Mouse (Mus musculus) neural tube, embryonic 15.5 days (tissue): ENCODE measurements at regions not wholly inside any gene's neighbourhood (a gene's known extent, or its start where the extent isn't known, plus 50 kb on each side); places are given as distances from the start of the nearest gene placed in this dataset.

Experiments used
- ATAC-seq: fragments of 200-750 bp; cut with Nextera tagmentation; 2 replicates; pipeline ENCODE4 v1.8.0; 2017; ENCODE audit warnings: mild to moderate bottlenecking, moderate TSS enrichment, moderate library complexity; ENCODE audit not compliant: low FRiP score
- H3K27ac ChIP-seq: fragments of 300-500 bp; sonication (generic); replicated peaks from 2 replicates; pipeline ENCODE4 v1.5.1; 2015; ENCODE audit warnings: mild to moderate bottlenecking, inconsistent platforms
- H3K27me3 ChIP-seq: fragments of 300-500 bp; sonication (generic); replicated peaks from 2 replicates; pipeline ENCODE4 v1.6.1; 2015; ENCODE audit warnings: inconsistent platforms
- H3K36me3 ChIP-seq: fragments of 300-500 bp; sonication (generic); 2 replicates; pipeline ENCODE4 v1.6.1; 2015; ENCODE audit warnings: inconsistent platforms
- H3K4me1 ChIP-seq: fragments of 300-500 bp; sonication (generic); 2 replicates; pipeline ENCODE4 v1.6.1; 2015; ENCODE audit warnings: inconsistent platforms
- H3K4me2 ChIP-seq: fragments of 300-500 bp; sonication (generic); 2 replicates; pipeline ENCODE4 v1.6.1; 2015; ENCODE audit warnings: inconsistent platforms, mild to moderate bottlenecking, moderate library complexity
- H3K4me3 ChIP-seq: fragments of 300-500 bp; sonication (generic); replicated peaks from 2 replicates; pipeline ENCODE4 v1.5.1; 2015; ENCODE audit warnings: mild to moderate bottlenecking, inconsistent platforms
- H3K9ac ChIP-seq: fragments of 300-500 bp; sonication (generic); replicated peaks from 2 replicates; pipeline ENCODE4 v1.6.1; 2015; ENCODE audit warnings: mild to moderate bottlenecking, inconsistent platforms
- H3K9me3 ChIP-seq: fragments of 300-500 bp; sonication (generic); replicated peaks from 2 replicates; pipeline ENCODE4 v1.6.1; 2016; ENCODE audit warnings: inconsistent platforms
- WGBS: fragments of 180-500 bp; shearing (Covaris S2); methylation state at CpG from one replicate; pipeline ENCODE4 v1.1.7; 2015; ENCODE audit warnings: mixed read lengths; 5-methylcytosine and 5-hydroxymethylcytosine counted together

DNA sequence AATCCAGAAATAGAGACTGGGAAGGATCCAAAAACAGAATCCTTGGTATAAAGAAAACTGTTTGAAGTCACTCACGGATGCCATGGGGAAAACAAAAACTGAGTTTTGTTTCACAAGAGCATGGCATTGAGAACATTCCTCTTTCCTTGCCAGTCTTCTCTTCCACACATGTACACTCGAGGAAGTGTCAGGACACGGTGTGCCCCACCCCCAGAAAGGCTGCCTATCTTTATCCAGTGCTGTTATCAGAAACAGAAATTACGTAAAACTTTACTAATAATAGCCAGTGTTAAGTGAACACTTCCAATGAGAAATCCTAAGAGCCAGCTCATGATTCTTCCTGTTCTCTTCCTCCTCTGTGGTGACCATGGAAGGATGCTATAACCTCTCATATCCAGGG, 172.7 kb upstream of the Gm11114 start:
- no peak overlapping the region for H3K9ac ChIP-seq
- H3K27me3 ChIP-seq, result no peaks in the 10 kb centered on the region
- H3K4me3 ChIP-seq, result no peak overlapping the region
- H3K9me3 ChIP-seq, result no peaks in the 10 kb centered on the region
- no peak overlapping the region for H3K4me2 ChIP-seq
- 92% methylated on average over 4 of the region's 4 CpGs for WGBS
- H3K4me1 ChIP-seq, result no peaks in the 10 kb centered on the region
- ATAC-seq, result no peak
- no peak overlapping the region for H3K27ac ChIP-seq
- no peaks in the 10 kb centered on the region for H3K36me3 ChIP-seq

DNA sequence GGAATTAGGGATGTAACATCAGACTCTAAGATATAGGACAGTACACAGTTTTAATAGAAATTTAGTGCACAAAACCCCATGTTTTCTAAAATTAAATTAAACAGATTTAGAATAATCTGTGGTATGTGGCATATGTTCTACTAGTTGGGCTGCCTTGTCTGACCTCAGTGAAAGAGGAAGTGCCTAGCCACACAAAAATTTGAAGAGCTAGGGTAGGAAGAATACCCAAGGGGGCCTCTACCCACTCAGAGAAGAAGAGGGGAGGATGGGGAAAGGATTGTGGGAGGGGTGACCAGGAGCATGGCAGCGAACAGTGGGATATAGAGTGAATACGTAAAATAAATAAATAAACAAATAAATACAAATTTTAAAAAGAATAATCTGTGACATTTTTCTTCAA, 168.2 kb upstream of the Gm11114 start:
- ATAC-seq, result no peak
- H3K4me1 ChIP-seq, result no peaks in the 10 kb centered on the region
- H3K4me2 ChIP-seq, result no peak overlapping the region
- no peaks in the 10 kb centered on the region for H3K9me3 ChIP-seq
- H3K4me3 ChIP-seq, result no peak overlapping the region
- H3K36me3 ChIP-seq, result no peaks in the 10 kb centered on the region
- 90% methylated on average over 2 of the region's 2 CpGs for WGBS
- no peak overlapping the region for H3K9ac ChIP-seq
- H3K27me3 ChIP-seq, result no peaks in the 10 kb centered on the region
- H3K27ac ChIP-seq, result no peak overlapping the region

DNA sequence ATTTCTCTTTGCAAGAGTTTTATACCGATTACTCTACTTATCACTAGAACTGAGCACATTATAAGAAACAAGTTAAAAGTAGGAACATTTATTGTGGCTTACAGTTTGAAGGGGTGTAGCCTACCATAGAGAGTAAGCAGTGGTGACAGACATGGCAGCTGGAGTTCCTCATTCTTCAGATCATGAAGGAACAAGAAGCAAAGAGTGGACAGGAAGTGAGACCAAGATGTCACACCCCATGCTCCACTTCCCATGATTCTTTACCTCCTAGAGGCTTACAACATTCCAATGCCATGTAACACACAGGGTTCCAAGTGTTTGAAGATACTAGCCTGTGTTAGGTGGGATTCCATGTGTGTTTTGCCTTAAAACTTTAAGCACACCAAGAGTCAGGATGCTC, 146.9 kb upstream of the Gm11114 start:
- WGBS, result 96% methylated on average over 1 of the region's 1 CpGs
- no peaks in the 10 kb centered on the region for H3K4me1 ChIP-seq
- ATAC-seq, result no peak
- H3K27ac ChIP-seq, result no peak overlapping the region
- H3K9ac ChIP-seq, result no peak overlapping the region
- no peak overlapping the region for H3K4me2 ChIP-seq
- no peaks in the 10 kb centered on the region for H3K27me3 ChIP-seq
- no peaks in the 10 kb centered on the region for H3K36me3 ChIP-seq
- H3K4me3 ChIP-seq, result no peak overlapping the region
- H3K9me3 ChIP-seq, result no peaks in the 10 kb centered on the region

DNA sequence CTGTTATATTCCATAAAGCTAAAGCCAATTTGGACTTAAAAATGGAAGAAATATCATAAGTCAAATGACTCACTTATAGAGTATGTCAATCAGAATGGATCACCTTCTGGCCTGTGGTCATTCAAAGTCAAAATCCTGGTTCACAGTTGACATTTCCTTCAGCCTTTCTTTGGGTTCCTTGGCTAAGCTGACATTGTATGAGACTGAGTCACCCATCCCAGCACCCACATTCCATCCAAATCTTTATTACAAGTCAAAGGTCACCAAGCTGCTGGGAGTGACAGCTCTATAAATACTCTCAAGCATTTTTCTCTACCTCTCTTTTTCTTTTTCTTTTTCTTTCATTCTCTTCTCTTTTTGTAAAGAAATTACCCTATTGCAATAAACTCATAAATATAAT, 145.3 kb upstream of the Gm11114 start:
- H3K4me1 ChIP-seq, result no peaks in the 10 kb centered on the region
- no peak overlapping the region for H3K27ac ChIP-seq
- no peak overlapping the region for H3K4me3 ChIP-seq
- ATAC-seq, result no peak
- no peak overlapping the region for H3K9ac ChIP-seq
- H3K27me3 ChIP-seq, result no peaks in the 10 kb centered on the region
- H3K9me3 ChIP-seq, result no peaks in the 10 kb centered on the region
- no peak overlapping the region for H3K4me2 ChIP-seq
- no peaks in the 10 kb centered on the region for H3K36me3 ChIP-seq

DNA sequence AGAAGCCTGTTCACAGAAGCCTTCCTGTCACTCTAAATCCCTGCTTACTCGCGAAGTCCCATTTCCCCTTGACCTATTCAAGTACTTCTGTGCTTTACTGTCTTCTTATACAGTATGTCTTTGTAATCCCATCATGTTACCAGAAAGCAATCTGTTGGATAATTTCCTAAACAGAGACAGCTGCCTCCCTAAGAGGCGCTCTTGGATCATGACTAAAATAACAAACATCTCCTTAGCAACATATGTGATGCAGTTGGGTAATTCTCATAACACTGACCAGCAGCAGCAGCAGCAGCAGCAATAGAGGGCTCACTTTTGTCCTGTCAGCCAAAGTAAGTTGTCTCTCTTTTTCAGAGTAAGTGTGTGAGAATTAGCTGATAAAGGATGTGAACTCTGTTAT, 138.1 kb upstream of the Gm11114 start:
- WGBS, result 72% methylated on average over 3 of the region's 3 CpGs
- Histone ChIP-seq H3K4me2 (no peak overlapping the region), H3K4me1 (no peaks in the 10 kb centered on the region), H3K4me3 (no peak overlapping the region), H3K27ac (no peak overlapping the region), H3K36me3 (no peaks in the 10 kb centered on the region), H3K9me3 (no peaks in the 10 kb centered on the region), H3K27me3 (no peaks in the 10 kb centered on the region), H3K9ac (no peak overlapping the region)
- ATAC-seq, result no peak

DNA sequence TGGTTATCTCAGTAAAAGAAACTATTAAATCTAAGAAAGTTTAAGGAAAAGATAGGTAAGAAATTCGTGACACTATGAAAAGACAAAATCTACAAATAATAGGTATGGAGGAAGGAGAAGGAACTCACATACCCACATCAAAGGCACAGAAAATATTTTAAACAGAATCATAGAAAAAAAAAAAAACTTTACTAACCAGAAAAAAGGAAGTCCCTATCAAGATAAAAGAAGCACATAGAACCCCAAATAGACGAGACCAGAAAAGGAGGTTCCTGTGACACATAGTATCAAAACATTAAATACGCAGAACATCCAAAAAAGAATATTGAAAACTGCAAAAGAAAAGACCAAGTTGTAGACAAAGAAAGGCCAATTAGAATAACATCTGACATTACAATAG, 111.4 kb upstream of the Gm11114 start:
- 78% methylated on average over 3 of the region's 3 CpGs for WGBS
- Histone ChIP-seq H3K9me3 (no peaks in the 10 kb centered on the region), H3K9ac (no peak overlapping the region), H3K27me3 (no peaks in the 10 kb centered on the region), H3K4me3 (no peak overlapping the region), H3K27ac (no peak overlapping the region), H3K4me2 (no peak overlapping the region), H3K4me1 (no peaks in the 10 kb centered on the region), H3K36me3 (no peaks in the 10 kb centered on the region)
- ATAC-seq, result no peak

DNA sequence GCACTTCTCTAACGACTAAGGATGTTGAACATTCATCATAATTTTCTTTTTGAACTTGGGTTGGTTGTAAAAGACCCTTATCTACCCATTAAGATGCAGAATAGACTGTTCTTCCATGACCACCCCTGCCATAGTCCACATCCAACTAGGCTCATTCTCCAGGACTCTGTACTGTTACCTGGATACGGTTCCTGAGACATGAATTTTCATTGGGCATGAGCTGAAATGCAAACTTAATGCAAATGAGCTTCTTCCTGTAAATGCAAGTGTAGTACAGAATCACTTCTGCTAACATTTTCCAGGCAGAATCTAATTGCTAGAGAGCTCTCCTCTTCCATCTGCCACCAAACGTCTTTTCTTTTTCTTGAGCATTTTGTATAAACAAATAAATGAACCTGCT, 87.7 kb upstream of the Gm11114 start:
- H3K4me3 ChIP-seq, result no peak overlapping the region
- H3K4me2 ChIP-seq, result no peak overlapping the region
- no peaks in the 10 kb centered on the region for H3K9me3 ChIP-seq
- no peaks in the 10 kb centered on the region for H3K36me3 ChIP-seq
- no peaks in the 10 kb centered on the region for H3K27me3 ChIP-seq
- H3K4me1 ChIP-seq, result no peaks in the 10 kb centered on the region
- H3K27ac ChIP-seq, result no peak overlapping the region
- H3K9ac ChIP-seq, result no peak overlapping the region
- 55% methylated on average over 3 of the region's 3 CpGs for WGBS
- peak; percentile 45; the same call in 1 of the 2 replicates for ATAC-seq
